Mouse (Mus musculus): ENCODE measurements around the gene Bckdhb. TPM values are rescaled to one million over a fixed set of nuclear protein-coding genes. Genes with fewer than 3 reads are reported as not detected.

Gene Bckdhb
- total RNA-seq, 1 experiment: 30.7 TPM

GRCm38 (mm10) chr9:84070740-84071139 is 145.8 kb downstream of the Bckdhb start:
- no peak overlapping the region for H3K27ac ChIP-seq (ENCODE audit: insufficient read depth, low read depth, low read length, poor library complexity, severe bottlenecking)
- no peaks in the 10 kb centered on the region for H3K9me3 ChIP-seq (ENCODE audit: control insufficient read depth, insufficient read depth, low read depth, low read length)
- H3K4me1 ChIP-seq (ENCODE audit: control insufficient read depth in 2 of 2, insufficient read depth in 2 of 2, low read length in 2 of 2, poor library complexity in 1 of 2): no peaks in the 10 kb centered on the region
- no peaks in the 10 kb centered on the region for H3K36me3 ChIP-seq (ENCODE audit: control insufficient read depth, insufficient read depth, low read length, poor library complexity, severe bottlenecking)
- no peak for DNase-seq (ENCODE audit: low read depth, low spot score)
- no peak for TF ChIP-seq HCFC1 (IDR thresholded peaks at IDR 0.05; ENCODE audit: borderline replicate concordance, insufficient read depth, low read length)
- TF ChIP-seq MAFK (IDR thresholded peaks at IDR 0.05; ENCODE audit: insufficient read depth, low read depth, low read length): no peak
- TF ChIP-seq ZNF384 (IDR thresholded peaks at IDR 0.05; ENCODE audit: low read depth, low read length): no peak
- no peak for TF ChIP-seq ZC3H11A (IDR thresholded peaks at IDR 0.05; ENCODE audit: borderline replicate concordance, low read depth, low read length)
- TF ChIP-seq CHD2 (IDR thresholded peaks at IDR 0.05; ENCODE audit: low read depth, low read length): no peak
- in situ Hi-C loops (cut with MboI; ENCODE audit: low sequenced_read_pairs in 2 of 2, unreplicated experiment in 2 of 2): no loop called here
- no peak overlapping the region for H3K4me3 ChIP-seq (ENCODE audit: insufficient read depth in 1 of 2, low read depth in 1 of 2, low read length in 2 of 2, poor library complexity in 1 of 2, severe bottlenecking in 1 of 2)
- no peak overlapping the region for H3K9ac ChIP-seq (ENCODE audit: insufficient read depth, low read depth, low read length, poor library complexity, severe bottlenecking)

- in situ Hi-C loops (cut with MboI; ENCODE audit: low sequenced_read_pairs in 2 of 2, unreplicated experiment in 2 of 2): no loop called here
- Histone ChIP-seq H3K9me3 (ENCODE audit: control insufficient read depth, insufficient read depth, low read depth, low read length) (no peaks in the 10 kb centered on the region), H3K36me3 (ENCODE audit: control insufficient read depth, insufficient read depth, low read length, poor library complexity, severe bottlenecking) (no peaks in the 10 kb centered on the region), H3K4me1 (ENCODE audit: control insufficient read depth in 2 of 2, insufficient read depth in 2 of 2, low read length in 2 of 2, poor library complexity in 1 of 2) (no peaks in the 10 kb centered on the region), H3K4me3 (ENCODE audit: insufficient read depth in 1 of 2, low read depth in 1 of 2, low read length in 2 of 2, poor library complexity in 1 of 2, severe bottlenecking in 1 of 2) (no peak overlapping the region), H3K9ac (ENCODE audit: insufficient read depth, low read depth, low read length, poor library complexity, severe bottlenecking) (no peak overlapping the region), H3K27ac (ENCODE audit: insufficient read depth, low read depth, low read length, poor library complexity, severe bottlenecking) (no peak overlapping the region)
- no peak for DNase-seq (ENCODE audit: low read depth, low spot score)
- TF ChIP-seq MAFK (IDR thresholded peaks at IDR 0.05; ENCODE audit: insufficient read depth, low read depth, low read length): no peak
- no peak for TF ChIP-seq CHD2 (IDR thresholded peaks at IDR 0.05; ENCODE audit: low read depth, low read length)
- no peak for TF ChIP-seq HCFC1 (IDR thresholded peaks at IDR 0.05; ENCODE audit: borderline replicate concordance, insufficient read depth, low read length)
- TF ChIP-seq ZC3H11A (IDR thresholded peaks at IDR 0.05; ENCODE audit: borderline replicate concordance, low read depth, low read length): no peak
- no peak for TF ChIP-seq ZNF384 (IDR thresholded peaks at IDR 0.05; ENCODE audit: low read depth, low read length)
Observed at GRCm38 (mm10) chr9:84072534-84072933, 147.6 kb downstream of the Bckdhb start.

DNA sequence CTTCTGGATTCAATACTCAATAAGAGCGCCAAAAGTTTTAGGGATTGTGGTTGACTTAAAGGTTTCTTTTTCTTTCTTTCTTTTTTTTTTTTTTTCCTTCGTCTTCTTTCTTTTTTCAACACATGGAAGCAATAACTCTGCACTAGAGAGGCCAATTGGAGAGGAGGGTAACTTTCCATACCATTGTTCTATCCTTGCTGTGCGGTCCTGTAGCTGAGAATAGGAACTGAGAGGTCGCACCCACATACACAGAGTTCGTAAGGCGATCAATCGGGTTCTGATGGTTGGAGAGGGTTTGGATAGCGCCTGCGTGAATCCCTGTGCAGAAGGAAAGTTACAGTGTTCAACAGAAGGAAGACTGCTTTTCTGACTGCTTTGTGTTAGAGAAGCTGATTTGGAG is 148.3 kb downstream of the Bckdhb start:
- DNase-seq (ENCODE audit: low read depth, low spot score): no peak
- TF ChIP-seq CHD2 (IDR thresholded peaks at IDR 0.05; ENCODE audit: low read depth, low read length): no peak
- TF ChIP-seq ZC3H11A (IDR thresholded peaks at IDR 0.05; ENCODE audit: borderline replicate concordance, low read depth, low read length): no peak
- no peak for TF ChIP-seq ZNF384 (IDR thresholded peaks at IDR 0.05; ENCODE audit: low read depth, low read length)
- no peak for TF ChIP-seq HCFC1 (IDR thresholded peaks at IDR 0.05; ENCODE audit: borderline replicate concordance, insufficient read depth, low read length)
- no peak for TF ChIP-seq MAFK (IDR thresholded peaks at IDR 0.05; ENCODE audit: insufficient read depth, low read depth, low read length)
- Histone ChIP-seq H3K27ac (ENCODE audit: insufficient read depth, low read depth, low read length, poor library complexity, severe bottlenecking) (no peak overlapping the region), H3K4me1 (ENCODE audit: control insufficient read depth in 2 of 2, insufficient read depth in 2 of 2, low read length in 2 of 2, poor library complexity in 1 of 2) (no peaks in the 10 kb centered on the region), H3K36me3 (ENCODE audit: control insufficient read depth, insufficient read depth, low read length, poor library complexity, severe bottlenecking) (no peaks in the 10 kb centered on the region), H3K9me3 (ENCODE audit: control insufficient read depth, insufficient read depth, low read depth, low read length) (no peaks in the 10 kb centered on the region), H3K9ac (ENCODE audit: insufficient read depth, low read depth, low read length, poor library complexity, severe bottlenecking) (no peak overlapping the region), H3K4me3 (ENCODE audit: insufficient read depth in 1 of 2, low read depth in 1 of 2, low read length in 2 of 2, poor library complexity in 1 of 2, severe bottlenecking in 1 of 2) (no peak overlapping the region)
- in situ Hi-C loops (cut with MboI; ENCODE audit: low sequenced_read_pairs in 2 of 2, unreplicated experiment in 2 of 2): no loop called here

- Histone ChIP-seq H3K36me3 (ENCODE audit: control insufficient read depth, insufficient read depth, low read length, poor library complexity, severe bottlenecking) (no peaks in the 10 kb centered on the region), H3K4me3 (ENCODE audit: insufficient read depth in 1 of 2, low read depth in 1 of 2, low read length in 2 of 2, poor library complexity in 1 of 2, severe bottlenecking in 1 of 2) (no peak overlapping the region), H3K9me3 (ENCODE audit: control insufficient read depth, insufficient read depth, low read depth, low read length) (no peaks in the 10 kb centered on the region), H3K9ac (ENCODE audit: insufficient read depth, low read depth, low read length, poor library complexity, severe bottlenecking) (no peak overlapping the region), H3K4me1 (ENCODE audit: control insufficient read depth in 2 of 2, insufficient read depth in 2 of 2, low read length in 2 of 2, poor library complexity in 1 of 2) (no peaks in the 10 kb centered on the region), H3K27ac (ENCODE audit: insufficient read depth, low read depth, low read length, poor library complexity, severe bottlenecking) (no peak overlapping the region)
- no peak for DNase-seq (ENCODE audit: low read depth, low spot score)
- TF ChIP-seq HCFC1 (IDR thresholded peaks at IDR 0.05; ENCODE audit: borderline replicate concordance, insufficient read depth, low read length): no peak
- no peak for TF ChIP-seq ZNF384 (IDR thresholded peaks at IDR 0.05; ENCODE audit: low read depth, low read length)
- TF ChIP-seq ZC3H11A (IDR thresholded peaks at IDR 0.05; ENCODE audit: borderline replicate concordance, low read depth, low read length): no peak
- no peak for TF ChIP-seq CHD2 (IDR thresholded peaks at IDR 0.05; ENCODE audit: low read depth, low read length)
- no peak for TF ChIP-seq MAFK (IDR thresholded peaks at IDR 0.05; ENCODE audit: insufficient read depth, low read depth, low read length)
- in situ Hi-C loops (cut with MboI; ENCODE audit: low sequenced_read_pairs in 2 of 2, unreplicated experiment in 2 of 2): no loop called here
Observed at GRCm38 (mm10) chr9:84083551-84083950, 158.6 kb downstream of the Bckdhb start.

- H3K36me3 ChIP-seq (ENCODE audit: control insufficient read depth, insufficient read depth, low read length, poor library complexity, severe bottlenecking): no peaks in the 10 kb centered on the region
- no peak overlapping the region for H3K27ac ChIP-seq (ENCODE audit: insufficient read depth, low read depth, low read length, poor library complexity, severe bottlenecking)
- H3K9ac ChIP-seq (ENCODE audit: insufficient read depth, low read depth, low read length, poor library complexity, severe bottlenecking): no peak overlapping the region
- in situ Hi-C loops (cut with MboI; ENCODE audit: low sequenced_read_pairs in 2 of 2, unreplicated experiment in 2 of 2): no loop called here
- no peak overlapping the region for H3K4me3 ChIP-seq (ENCODE audit: insufficient read depth in 1 of 2, low read depth in 1 of 2, low read length in 2 of 2, poor library complexity in 1 of 2, severe bottlenecking in 1 of 2)
- no peaks in the 10 kb centered on the region for H3K9me3 ChIP-seq (ENCODE audit: control insufficient read depth, insufficient read depth, low read depth, low read length)
- H3K4me1 ChIP-seq (ENCODE audit: control insufficient read depth in 2 of 2, insufficient read depth in 2 of 2, low read length in 2 of 2, poor library complexity in 1 of 2): no peaks in the 10 kb centered on the region
- TF ChIP-seq ZNF384 (IDR thresholded peaks at IDR 0.05; ENCODE audit: low read depth, low read length) (no peak), MAFK (IDR thresholded peaks at IDR 0.05; ENCODE audit: insufficient read depth, low read depth, low read length) (no peak), ZC3H11A (IDR thresholded peaks at IDR 0.05; ENCODE audit: borderline replicate concordance, low read depth, low read length) (no peak), HCFC1 (IDR thresholded peaks at IDR 0.05; ENCODE audit: borderline replicate concordance, insufficient read depth, low read length) (no peak), CHD2 (IDR thresholded peaks at IDR 0.05; ENCODE audit: low read depth, low read length) (no peak)
- no peak for DNase-seq (ENCODE audit: low read depth, low spot score)
Observed at GRCm38 (mm10) chr9:84084686-84085085, 159.7 kb downstream of the Bckdhb start.

Measured in ES-E14 (cell line).